Mouse (Mus musculus) cerebellum, adult 9-10 months (tissue): ENCODE results near the gene Pfpl.

Experiments used
- DNase-seq: peaks from one replicate; pipeline ENCODE4 v3.0.0; 2022

Gene Pfpl

GRCm38 (mm10) chr19:12465530-12466144 lies 37.9 kb downstream of the Pfpl start:
- DNase-seq, result no peak

GRCm38 (mm10) chr19:12466204-12466603 lies 38.5 kb downstream of the Pfpl start:
- peak; percentile 70 for DNase-seq

DNA sequence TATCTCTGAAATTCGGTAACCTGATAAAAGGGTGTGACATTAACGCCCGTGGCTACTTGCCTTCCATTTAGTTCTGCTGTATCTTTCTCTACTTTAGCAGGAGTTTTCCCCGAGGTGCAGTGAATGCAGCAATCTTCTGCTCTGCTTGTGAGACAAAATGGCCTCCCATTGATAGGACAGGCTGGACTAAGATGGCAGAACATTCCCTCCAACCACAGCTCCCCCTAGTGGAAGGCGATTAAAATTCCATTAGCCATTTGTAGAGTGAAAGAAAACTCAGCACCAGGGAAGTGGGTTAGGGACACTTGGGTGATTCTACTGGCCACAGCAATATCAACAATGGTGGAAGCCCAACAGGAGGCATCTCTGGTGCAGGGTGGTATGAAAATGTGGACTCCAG lies 39.7 kb downstream of the Pfpl start:
- DNase-seq, result no peak

DNA sequence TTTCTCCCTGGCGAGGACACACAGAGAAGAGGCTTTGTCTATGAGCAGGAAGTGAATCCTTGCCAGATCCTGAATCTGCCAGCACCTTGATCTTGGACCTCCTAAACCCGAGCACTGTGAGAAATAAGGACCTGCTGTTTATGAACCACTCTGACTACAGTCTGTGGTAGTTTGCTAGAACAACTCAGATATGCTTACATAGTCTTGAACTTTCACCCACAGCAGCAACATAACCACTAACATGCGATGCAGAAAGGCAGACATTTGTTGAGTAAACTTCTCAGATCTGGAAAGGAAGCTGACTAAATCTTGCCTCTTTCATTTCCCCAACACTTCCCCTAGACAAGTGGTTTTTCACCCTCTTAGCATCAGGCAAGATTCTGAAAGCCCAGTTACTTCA lies 44.2 kb downstream of the Pfpl start:
- DNase-seq, result no peak

GRCm38 (mm10) chr19:12472381-12472976 lies 44.8 kb downstream of the Pfpl start:
- DNase-seq, result no peak

GRCm38 (mm10) chr19:12473201-12473641 lies 45.5 kb downstream of the Pfpl start:
- DNase-seq, result no peak

GRCm38 (mm10) chr19:12473951-12474350 lies 46.2 kb downstream of the Pfpl start:
- DNase-seq, result no peak

DNA sequence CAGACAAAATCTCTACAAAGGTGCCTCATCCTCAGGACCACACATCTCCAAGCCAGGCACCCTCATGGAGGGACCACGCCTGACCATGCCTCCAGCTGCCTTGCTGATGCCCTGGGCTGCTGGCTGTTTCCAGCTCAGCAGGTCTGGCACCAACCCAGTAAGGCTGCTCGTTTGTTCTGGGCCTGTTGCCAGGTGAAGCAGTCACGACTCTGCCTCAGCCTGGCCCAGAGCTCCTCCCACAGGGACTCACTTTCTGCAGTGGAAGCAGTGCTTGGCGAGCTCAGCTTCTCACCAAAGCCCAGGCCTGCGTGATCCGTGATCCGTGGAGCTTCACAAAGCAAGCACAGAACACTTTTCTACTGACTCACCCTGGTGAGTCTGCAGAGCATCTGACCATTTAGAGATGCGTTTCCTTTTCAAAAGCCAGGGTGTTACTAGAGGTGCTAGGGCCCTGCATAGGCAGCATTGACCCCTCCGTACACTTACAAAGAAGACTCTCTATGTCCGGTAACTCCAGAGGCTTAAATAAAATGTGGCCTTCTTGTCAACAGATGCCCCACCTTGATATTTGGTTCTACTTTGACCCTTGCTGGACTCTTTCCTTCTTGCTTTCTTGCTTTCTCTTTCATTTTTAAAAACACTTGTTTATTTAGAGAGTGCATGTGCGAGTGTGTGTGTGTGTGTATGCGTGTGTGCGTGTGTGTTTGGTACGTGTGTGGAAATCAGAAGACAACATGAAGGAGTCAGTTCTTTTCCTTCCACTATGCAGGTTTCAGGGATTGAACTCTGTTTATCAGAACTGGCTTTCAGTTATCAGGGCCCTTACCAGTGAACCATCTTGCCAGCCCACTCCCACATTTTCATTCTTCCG lies 47.9 kb downstream of the Pfpl start:
- DNase-seq, result peak; percentile 78

GRCm38 (mm10) chr19:12476721-12477270 lies 49.1 kb downstream of the Pfpl start:
- DNase-seq, result no peak

DNA sequence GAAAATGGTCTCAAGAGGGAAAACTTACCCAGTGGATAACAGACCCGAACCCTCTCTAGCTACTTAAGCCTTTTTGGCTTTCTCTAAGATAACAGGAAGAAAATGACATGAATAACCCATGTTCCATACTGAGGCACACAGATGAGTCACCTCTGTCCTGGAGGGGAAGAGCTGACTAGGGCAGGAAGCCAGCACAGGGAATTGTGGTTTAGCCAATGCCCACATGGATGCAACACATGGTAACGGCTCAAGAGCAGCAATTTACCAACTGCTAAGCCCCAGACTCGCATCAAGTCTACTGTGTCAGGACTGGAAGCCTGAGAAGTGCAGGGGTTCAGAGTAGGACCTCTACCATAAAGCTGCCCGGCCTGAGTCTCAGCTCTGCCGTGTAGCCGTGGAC lies 50.7 kb downstream of the Pfpl start:
- no peak for DNase-seq
